Mouse (Mus musculus): ENCODE results near the gene Gas2l2.
A peak's percentile ranks its signal among the peaks of the same experiment; 100 is the strongest.

Gene Gas2l2

GRCm38 (mm10) chr11:83429355-83429754 is at the start of gene Gas2l2:
Gene Gas2l2, minus strand, starts transcription at chr11:83429455.
- no peak for DNase-seq

- DNase-seq, result peak; percentile 64
Measured at GRCm38 (mm10) chr11:83473235-83474016, 44.2 kb upstream of the Gas2l2 start.

GRCm38 (mm10) chr11:83472324-83473234 is 43.3 kb upstream of the Gas2l2 start, which contains the start of gene Taf15:
Gene Taf15, plus strand, starts transcription at chr11:83473086.
- peak; percentile 97 for DNase-seq

GRCm38 (mm10) chr11:83471766-83472165 is 42.5 kb upstream of the Gas2l2 start:
- DNase-seq, result no peak

- DNase-seq, result no peak
Measured at GRCm38 (mm10) chr11:83468765-83469164, 39.5 kb upstream of the Gas2l2 start.

- peak; percentile 83 for DNase-seq
Measured at GRCm38 (mm10) chr11:83467120-83467652, 37.9 kb upstream of the Gas2l2 start.

GRCm38 (mm10) chr11:83465976-83466375 is 36.7 kb upstream of the Gas2l2 start:
- peak; percentile 75 for DNase-seq

GRCm38 (mm10) chr11:83462711-83463244 is 33.5 kb upstream of the Gas2l2 start, which contains the start of gene Mmp28:
Gene Mmp28, minus strand, starts transcription at chr11:83463071.
- peak; percentile 63 for DNase-seq

- no peak for DNase-seq
Measured at GRCm38 (mm10) chr11:83461462-83462027, 32.3 kb upstream of the Gas2l2 start.

GRCm38 (mm10) chr11:83457912-83458601 is 28.8 kb upstream of the Gas2l2 start:
- DNase-seq, result no peak

- DNase-seq, result no peak
Measured at GRCm38 (mm10) chr11:83457257-83457656, 28.0 kb upstream of the Gas2l2 start.

- DNase-seq, result no peak
Measured at GRCm38 (mm10) chr11:83455608-83456007, 26.4 kb upstream of the Gas2l2 start.

GRCm38 (mm10) chr11:83454548-83454947 is 25.3 kb upstream of the Gas2l2 start:
- peak; percentile 36 for DNase-seq

- DNase-seq, result no peak
Measured at GRCm38 (mm10) chr11:83451281-83451680, 22.0 kb upstream of the Gas2l2 start.

GRCm38 (mm10) chr11:83450550-83450949 is 21.3 kb upstream of the Gas2l2 start:
- no peak for DNase-seq

GRCm38 (mm10) chr11:83449298-83449697 is 20.0 kb upstream of the Gas2l2 start:
- no peak for DNase-seq

GRCm38 (mm10) chr11:83448927-83449236 is 19.6 kb upstream of the Gas2l2 start:
- peak; percentile 28 for DNase-seq

- DNase-seq, result peak; percentile 35
Measured at GRCm38 (mm10) chr11:83448021-83448926, 19.0 kb upstream of the Gas2l2 start.

GRCm38 (mm10) chr11:83447612-83448011 is 18.4 kb upstream of the Gas2l2 start:
- no peak for DNase-seq

GRCm38 (mm10) chr11:83445001-83445400 is 15.7 kb upstream of the Gas2l2 start:
- DNase-seq, result no peak

- DNase-seq, result no peak
Measured at GRCm38 (mm10) chr11:83443824-83444223, 14.6 kb upstream of the Gas2l2 start.

Data from kidney, adult 11 months (tissue).